Mouse (Mus musculus) central nervous system, embryonic 14 days (tissue): ENCODE measurements around the gene Tnfsf10. TPM values are rescaled to one million over a fixed set of nuclear protein-coding genes. Genes with fewer than 3 reads are reported as not detected.

Experiments used
- polyA plus RNA-seq: library from polyadenylated mRNA; depleted of rRNA; stranded (reverse); fragments of >200 nt; gene quantifications from 2 replicates; pipeline ENCODE4 v1.2.3, GENCODE M21; 2012; rRNA removed

The Tnfsf10 gene
- polyA plus RNA-seq, result 0.31 and 0.32 TPM in 2 replicates

GRCm38 (mm10) chr3:27316559-27317287 is at the start of gene Tnfsf10:
Gene Tnfsf10, plus strand, starts transcription at chr3:27317028.

GRCm38 (mm10) chr3:27371276-27371621 is 54.4 kb downstream of the Tnfsf10 start, which contains the start of gene Ghsr:
Gene Ghsr, plus strand, starts transcription at chr3:27371351.

Other genes with a start within 250 kb of the Tnfsf10 start
- gene Ect2, start 163.2 kb upstream of the Tnfsf10 start, polyA plus RNA-seq, result 13.7 and 20.3 TPM in 2 replicates
- 2.6 and 3.2 TPM in 2 replicates for gene Nceh1, start 134.1 kb upstream of the Tnfsf10 start, polyA plus RNA-seq
- 0.10 and 0.14 TPM in 2 replicates for gene Ghsr, start 54.3 kb downstream of the Tnfsf10 start, polyA plus RNA-seq